Mouse (Mus musculus): Measurements from ENCODE around the gene Idh1. TPM values are rescaled to one million over a fixed set of nuclear protein-coding genes. Genes with fewer than 3 reads are reported as not detected.

Gene Idh1
- total RNA-seq, 1 experiment = 51.1 TPM

DNA sequence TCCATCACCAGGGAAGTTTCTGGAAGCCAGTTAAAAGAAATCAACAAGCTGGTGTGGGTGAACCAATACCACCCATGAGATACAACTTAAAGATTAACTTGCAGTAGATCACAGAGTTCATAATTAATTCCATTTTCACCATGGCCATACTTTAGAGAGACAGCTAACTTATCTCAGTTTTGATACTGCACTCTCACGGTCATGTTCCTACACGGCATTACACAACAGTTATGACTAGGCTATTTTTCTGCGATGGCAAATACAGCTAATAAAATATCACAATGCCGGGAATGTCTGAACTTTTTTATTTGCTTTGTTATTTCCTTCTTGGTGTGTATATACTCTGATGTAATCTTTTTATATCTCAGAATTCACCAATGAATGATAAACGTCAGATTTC lies 9.4 kb downstream of the Idh1 start:
- no peak overlapping the region for H3K4me3 ChIP-seq (ENCODE audit: insufficient read depth in 1 of 2, low read depth in 1 of 2, low read length in 2 of 2, poor library complexity in 1 of 2, severe bottlenecking in 1 of 2)
- peaks cover 5% of the 10 kb centered on the region for H3K36me3 ChIP-seq (ENCODE audit: control insufficient read depth, insufficient read depth, low read length, poor library complexity, severe bottlenecking)
- DNase-seq (ENCODE audit: low read depth, low spot score) = no peak
- H3K27ac ChIP-seq (ENCODE audit: insufficient read depth, low read depth, low read length, poor library complexity, severe bottlenecking) = no peak overlapping the region
- peaks cover 0 to 3% of the 10 kb centered on the region in 2 experiments; a peak in 1 of 4 replicates for H3K4me1 ChIP-seq (ENCODE audit: control insufficient read depth in 2 of 2, insufficient read depth in 2 of 2, low read length in 2 of 2, poor library complexity in 1 of 2)
- in situ Hi-C loops (cut with MboI; ENCODE audit: low sequenced_read_pairs in 2 of 2, unreplicated experiment in 2 of 2) = no loop called here
- no peak overlapping the region for H3K9ac ChIP-seq (ENCODE audit: insufficient read depth, low read depth, low read length, poor library complexity, severe bottlenecking)
- TF ChIP-seq ZNF384 (IDR thresholded peaks at IDR 0.05; ENCODE audit: low read depth, low read length) (no peak), ZC3H11A (IDR thresholded peaks at IDR 0.05; ENCODE audit: borderline replicate concordance, low read depth, low read length) (no peak), HCFC1 (IDR thresholded peaks at IDR 0.05; ENCODE audit: borderline replicate concordance, insufficient read depth, low read length) (no peak), MAFK (IDR thresholded peaks at IDR 0.05; ENCODE audit: insufficient read depth, low read depth, low read length) (no peak), CHD2 (IDR thresholded peaks at IDR 0.05; ENCODE audit: low read depth, low read length) (no peak)
- H3K9me3 ChIP-seq (ENCODE audit: control insufficient read depth, insufficient read depth, low read depth, low read length) = no peaks in the 10 kb centered on the region

DNA sequence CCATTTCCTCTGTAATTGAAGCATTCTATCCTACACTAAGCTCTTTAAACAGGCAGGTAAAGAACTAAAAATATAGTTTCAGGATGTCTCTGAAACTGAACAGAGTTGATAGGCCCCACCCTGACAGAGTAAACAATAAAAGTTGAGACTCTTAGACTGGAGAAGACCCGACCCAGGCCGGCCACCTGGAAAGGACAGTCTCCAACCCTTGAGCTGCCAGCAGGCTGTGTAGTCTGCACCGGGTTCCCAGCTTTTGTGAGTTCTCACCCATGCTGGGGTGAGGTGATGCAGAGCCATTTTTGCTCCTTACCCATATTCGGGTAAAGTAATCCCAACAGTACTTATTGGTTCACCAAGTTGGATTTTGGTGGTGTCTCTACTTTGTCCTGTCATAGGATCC lies 10.1 kb downstream of the Idh1 start:
- no peak for DNase-seq (ENCODE audit: low read depth, low spot score)
- no peak overlapping the region for H3K4me3 ChIP-seq (ENCODE audit: insufficient read depth in 1 of 2, low read depth in 1 of 2, low read length in 2 of 2, poor library complexity in 1 of 2, severe bottlenecking in 1 of 2)
- no peaks in the 10 kb centered on the region for H3K9me3 ChIP-seq (ENCODE audit: control insufficient read depth, insufficient read depth, low read depth, low read length)
- no peak for TF ChIP-seq ZC3H11A (IDR thresholded peaks at IDR 0.05; ENCODE audit: borderline replicate concordance, low read depth, low read length)
- no peak for TF ChIP-seq ZNF384 (IDR thresholded peaks at IDR 0.05; ENCODE audit: low read depth, low read length)
- TF ChIP-seq CHD2 (IDR thresholded peaks at IDR 0.05; ENCODE audit: low read depth, low read length) = no peak
- TF ChIP-seq HCFC1 (IDR thresholded peaks at IDR 0.05; ENCODE audit: borderline replicate concordance, insufficient read depth, low read length) = no peak
- TF ChIP-seq MAFK (IDR thresholded peaks at IDR 0.05; ENCODE audit: insufficient read depth, low read depth, low read length) = no peak
- no peak overlapping the region for H3K27ac ChIP-seq (ENCODE audit: insufficient read depth, low read depth, low read length, poor library complexity, severe bottlenecking)
- H3K4me1 ChIP-seq (ENCODE audit: control insufficient read depth in 2 of 2, insufficient read depth in 2 of 2, low read length in 2 of 2, poor library complexity in 1 of 2) = peaks cover 0 to 3% of the 10 kb centered on the region in 2 experiments; a peak in 1 of 4 replicates
- in situ Hi-C loops (cut with MboI; ENCODE audit: low sequenced_read_pairs in 2 of 2, unreplicated experiment in 2 of 2) = no loop called here
- no peak overlapping the region for H3K9ac ChIP-seq (ENCODE audit: insufficient read depth, low read depth, low read length, poor library complexity, severe bottlenecking)
- peaks cover 6% of the 10 kb centered on the region for H3K36me3 ChIP-seq (ENCODE audit: control insufficient read depth, insufficient read depth, low read length, poor library complexity, severe bottlenecking)

DNA sequence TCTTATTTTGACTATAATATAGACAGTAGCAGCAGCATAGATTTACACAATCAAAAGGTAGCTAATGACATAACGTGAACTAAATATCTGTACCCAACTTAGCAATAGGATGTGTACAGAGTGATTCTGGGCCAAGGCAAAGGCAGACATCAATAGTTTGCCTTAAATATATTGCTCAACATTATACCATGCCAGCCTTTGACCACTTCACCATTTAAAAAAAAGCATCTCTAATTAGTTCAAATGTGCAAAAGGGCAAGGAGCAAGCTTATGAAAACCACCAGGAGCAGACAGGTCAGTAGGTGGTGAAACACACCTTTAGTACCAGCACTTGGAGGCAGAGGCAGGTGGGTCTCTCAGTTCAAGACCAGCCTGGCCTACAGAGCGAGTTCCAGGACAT lies 12.6 kb downstream of the Idh1 start:
- in situ Hi-C loops (cut with MboI; ENCODE audit: low sequenced_read_pairs in 2 of 2, unreplicated experiment in 2 of 2) = no loop called here
- no peak for DNase-seq (ENCODE audit: low read depth, low spot score)
- Histone ChIP-seq H3K4me3 (ENCODE audit: insufficient read depth in 1 of 2, low read depth in 1 of 2, low read length in 2 of 2, poor library complexity in 1 of 2, severe bottlenecking in 1 of 2) (no peak overlapping the region), H3K4me1 (ENCODE audit: control insufficient read depth in 2 of 2, insufficient read depth in 2 of 2, low read length in 2 of 2, poor library complexity in 1 of 2) (peaks cover 0 to 3% of the 10 kb centered on the region in 2 experiments; a peak in 1 of 4 replicates), H3K9ac (ENCODE audit: insufficient read depth, low read depth, low read length, poor library complexity, severe bottlenecking) (no peak overlapping the region), H3K9me3 (ENCODE audit: control insufficient read depth, insufficient read depth, low read depth, low read length) (no peaks in the 10 kb centered on the region), H3K36me3 (ENCODE audit: control insufficient read depth, insufficient read depth, low read length, poor library complexity, severe bottlenecking) (peaks cover 10% of the 10 kb centered on the region), H3K27ac (ENCODE audit: insufficient read depth, low read depth, low read length, poor library complexity, severe bottlenecking) (no peak overlapping the region)
- TF ChIP-seq ZNF384 (IDR thresholded peaks at IDR 0.05; ENCODE audit: low read depth, low read length) (no peak), MAFK (IDR thresholded peaks at IDR 0.05; ENCODE audit: insufficient read depth, low read depth, low read length) (no peak), CHD2 (IDR thresholded peaks at IDR 0.05; ENCODE audit: low read depth, low read length) (no peak), ZC3H11A (IDR thresholded peaks at IDR 0.05; ENCODE audit: borderline replicate concordance, low read depth, low read length) (no peak), HCFC1 (IDR thresholded peaks at IDR 0.05; ENCODE audit: borderline replicate concordance, insufficient read depth, low read length) (no peak)

DNA sequence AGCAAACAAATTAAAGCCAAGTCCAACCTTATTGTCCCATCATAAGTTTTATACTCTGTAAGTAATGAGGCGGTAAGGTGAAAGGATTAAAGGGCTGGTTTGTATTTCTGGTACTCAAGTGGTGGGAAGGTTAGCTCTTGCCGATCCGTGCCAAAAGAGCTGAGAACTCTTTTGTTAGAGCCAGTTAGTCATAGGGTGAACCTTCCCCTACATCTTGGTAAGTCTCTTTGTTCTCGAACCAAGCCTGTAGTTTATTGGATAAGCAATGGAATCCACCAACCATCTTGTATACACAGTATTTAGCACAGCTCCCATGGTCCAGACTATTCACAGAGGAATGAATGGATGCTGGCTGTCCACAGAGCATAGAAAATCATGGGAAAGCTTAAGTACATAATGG lies 14.7 kb downstream of the Idh1 start:
- H3K36me3 ChIP-seq (ENCODE audit: control insufficient read depth, insufficient read depth, low read length, poor library complexity, severe bottlenecking) = peaks cover 14% of the 10 kb centered on the region
- TF ChIP-seq ZNF384 (IDR thresholded peaks at IDR 0.05; ENCODE audit: low read depth, low read length) = no peak
- TF ChIP-seq HCFC1 (IDR thresholded peaks at IDR 0.05; ENCODE audit: borderline replicate concordance, insufficient read depth, low read length) = no peak
- no peak for TF ChIP-seq ZC3H11A (IDR thresholded peaks at IDR 0.05; ENCODE audit: borderline replicate concordance, low read depth, low read length)
- TF ChIP-seq MAFK (IDR thresholded peaks at IDR 0.05; ENCODE audit: insufficient read depth, low read depth, low read length) = no peak
- TF ChIP-seq CHD2 (IDR thresholded peaks at IDR 0.05; ENCODE audit: low read depth, low read length) = no peak
- no peaks in the 10 kb centered on the region for H3K4me1 ChIP-seq (ENCODE audit: control insufficient read depth in 2 of 2, insufficient read depth in 2 of 2, low read length in 2 of 2, poor library complexity in 1 of 2)
- H3K9ac ChIP-seq (ENCODE audit: insufficient read depth, low read depth, low read length, poor library complexity, severe bottlenecking) = no peak overlapping the region
- no peak for DNase-seq (ENCODE audit: low read depth, low spot score)
- no peak overlapping the region for H3K27ac ChIP-seq (ENCODE audit: insufficient read depth, low read depth, low read length, poor library complexity, severe bottlenecking)
- H3K4me3 ChIP-seq (ENCODE audit: insufficient read depth in 1 of 2, low read depth in 1 of 2, low read length in 2 of 2, poor library complexity in 1 of 2, severe bottlenecking in 1 of 2) = no peak overlapping the region
- H3K9me3 ChIP-seq (ENCODE audit: control insufficient read depth, insufficient read depth, low read depth, low read length) = no peaks in the 10 kb centered on the region
- in situ Hi-C loops (cut with MboI; ENCODE audit: low sequenced_read_pairs in 2 of 2, unreplicated experiment in 2 of 2) = no loop called here

DNA sequence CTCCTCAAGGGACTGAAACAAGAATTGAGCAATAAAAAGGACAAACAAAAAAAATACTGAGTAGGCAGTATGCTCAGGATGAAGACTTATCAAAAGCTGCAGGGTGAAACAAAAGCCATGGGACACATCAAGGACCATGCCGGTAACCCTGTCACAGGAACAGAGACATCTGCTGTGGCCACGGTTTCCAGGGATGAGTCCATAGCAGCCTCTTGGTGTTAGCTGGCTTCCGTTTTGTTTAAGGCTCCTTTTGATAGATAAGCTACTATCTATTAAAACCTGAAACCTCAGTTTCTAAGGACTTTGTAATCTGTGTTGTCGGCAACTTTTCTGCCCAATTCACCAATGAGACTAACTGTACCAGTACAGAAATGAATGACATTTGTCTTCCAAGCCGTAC lies 16.4 kb downstream of the Idh1 start:
- peaks cover 14% of the 10 kb centered on the region for H3K36me3 ChIP-seq (ENCODE audit: control insufficient read depth, insufficient read depth, low read length, poor library complexity, severe bottlenecking)
- no peak overlapping the region for H3K4me3 ChIP-seq (ENCODE audit: insufficient read depth in 1 of 2, low read depth in 1 of 2, low read length in 2 of 2, poor library complexity in 1 of 2, severe bottlenecking in 1 of 2)
- H3K9me3 ChIP-seq (ENCODE audit: control insufficient read depth, insufficient read depth, low read depth, low read length) = no peaks in the 10 kb centered on the region
- TF ChIP-seq ZC3H11A (IDR thresholded peaks at IDR 0.05; ENCODE audit: borderline replicate concordance, low read depth, low read length) (no peak), CHD2 (IDR thresholded peaks at IDR 0.05; ENCODE audit: low read depth, low read length) (no peak)
- H3K9ac ChIP-seq (ENCODE audit: insufficient read depth, low read depth, low read length, poor library complexity, severe bottlenecking) = no peak overlapping the region
- in situ Hi-C loops (cut with MboI; ENCODE audit: low sequenced_read_pairs in 2 of 2, unreplicated experiment in 2 of 2) = no loop called here
- H3K27ac ChIP-seq (ENCODE audit: insufficient read depth, low read depth, low read length, poor library complexity, severe bottlenecking) = no peak overlapping the region
- no peak for DNase-seq (ENCODE audit: low read depth, low spot score)
- no peaks in the 10 kb centered on the region for H3K4me1 ChIP-seq (ENCODE audit: control insufficient read depth in 2 of 2, insufficient read depth in 2 of 2, low read length in 2 of 2, poor library complexity in 1 of 2)

Measured in ES-E14 (cell line).